Mouse (Mus musculus) granulocyte monocyte progenitor cell, adult 5-6 weeks (primary cell): ENCODE measurements around the gene Syndig1l. TPM values are rescaled to one million over a fixed set of nuclear protein-coding genes. Genes with fewer than 3 reads are reported as not detected.

Source experiments
- ATAC-seq: replicated peaks from 2 replicates; pipeline ENCODE4 v1.8.0; 2016; ENCODE audit warnings: mild to moderate bottlenecking, moderate TSS enrichment, inconsistent platforms; ENCODE audit not compliant: poor library complexity, severe bottlenecking
- total RNA-seq, 2 experiments: library from RNA; stranded (forward) in 1 of 2; stranded (reverse) in 1 of 2; fragments of 200-712, 200-1000 nt in 1 of 2; fragments of >200 nt in 1 of 2; fragmentation: Nextera tagmentation in 1 of 2; gene quantifications; 2 replicates each; pipeline ENCODE4 v1.2.3; 2014 to 2017

Syndig1l gene
- total RNA-seq (2014; fragmentation: Nextera tagmentation) = not detected in 2 replicates
- total RNA-seq (2017) = not detected in 2 replicates

DNA sequence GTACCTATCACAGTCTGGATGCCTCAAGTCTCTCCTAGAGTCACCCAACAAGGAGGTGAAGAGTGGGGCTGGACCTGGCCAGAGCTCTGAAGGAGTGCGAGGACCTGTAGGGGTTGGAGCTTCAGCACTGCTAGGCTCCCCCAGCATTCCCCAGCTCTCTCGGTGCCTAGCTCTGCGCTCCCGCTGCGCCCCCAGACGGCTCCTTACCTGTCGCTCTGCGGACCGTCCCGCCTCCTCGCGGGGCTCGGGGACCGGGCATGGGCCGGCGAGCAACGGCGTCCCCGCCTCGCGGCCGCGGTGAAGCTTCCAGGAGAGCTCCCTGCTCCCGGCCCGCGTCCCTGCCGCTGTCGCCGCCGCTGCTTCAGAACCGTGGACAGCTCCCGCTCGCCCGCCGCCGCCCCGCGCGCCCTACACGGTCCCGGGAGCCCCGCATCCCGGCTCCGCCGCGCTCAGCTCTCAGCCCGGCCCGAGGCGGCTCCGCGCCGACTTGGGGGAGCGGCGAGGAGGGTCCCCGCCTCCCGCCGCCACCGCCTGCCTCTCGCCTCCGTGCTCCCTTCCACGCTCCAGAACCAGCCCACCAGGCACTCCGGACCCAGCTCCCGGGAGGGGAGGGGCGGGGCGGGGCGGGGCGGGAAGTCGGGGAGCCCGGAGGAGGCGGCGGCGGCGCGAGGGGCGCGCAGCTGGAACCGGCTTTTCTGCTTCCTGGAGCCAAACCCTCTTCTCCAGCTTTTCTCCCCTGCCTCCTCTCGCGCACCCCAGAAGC is at the start of gene Syndig1l:
Syndig1l (minus strand) TSS at position 513 of the 763 bp plus-strand sequence.
- peak; percentile 91 for ATAC-seq

DNA sequence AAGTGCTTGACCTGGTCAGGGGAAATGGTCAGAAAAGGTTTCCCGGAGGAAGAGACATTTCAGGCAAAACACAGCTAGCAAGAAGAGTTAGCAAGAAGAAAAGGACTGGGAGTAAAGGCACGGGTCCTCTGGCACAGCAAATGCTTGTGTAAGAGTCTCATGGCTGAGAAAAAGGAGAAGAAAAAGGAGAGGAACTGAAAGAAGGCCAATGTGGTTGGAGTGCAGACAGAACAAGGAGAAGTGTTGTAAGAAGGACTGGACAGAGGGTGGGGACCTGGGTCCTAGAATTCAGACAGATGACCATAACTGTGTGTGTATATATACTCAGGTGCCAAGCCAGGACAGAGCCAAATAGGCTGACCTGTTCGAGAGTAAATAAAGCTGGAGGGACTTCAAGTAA is 49.5 kb upstream of the Syndig1l start:
- peak; percentile 74 for ATAC-seq

GRCm38 (mm10) chr12:84745700-84746099 is 47.1 kb upstream of the Syndig1l start:
- ATAC-seq = no peak

DNA sequence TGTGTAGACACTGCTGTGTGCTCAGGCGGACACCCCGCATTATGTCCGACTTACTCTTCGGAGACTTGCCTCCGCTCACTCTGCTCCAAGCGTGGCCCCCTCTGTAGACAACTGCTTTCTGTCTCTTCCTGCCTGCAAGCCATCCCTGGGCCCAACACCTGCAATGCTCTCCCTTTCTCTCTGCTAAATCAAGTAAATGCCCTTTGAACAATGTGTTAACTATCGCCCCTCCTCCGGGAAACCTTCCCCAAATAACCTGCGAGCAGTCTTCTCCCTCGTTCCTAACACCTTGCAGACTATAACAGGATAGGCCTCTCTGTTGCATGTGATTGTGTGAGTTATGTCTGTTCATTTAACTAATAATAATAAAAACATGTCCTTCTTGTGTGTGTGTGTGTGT is 44.9 kb upstream of the Syndig1l start:
- no peak for ATAC-seq

GRCm38 (mm10) chr12:84733366-84733765 is 34.7 kb upstream of the Syndig1l start:
- no peak for ATAC-seq

GRCm38 (mm10) chr12:84728421-84728820 is 29.8 kb upstream of the Syndig1l start:
- no peak for ATAC-seq

- no peak for ATAC-seq
Observed at GRCm38 (mm10) chr12:84727434-84727833, 28.8 kb upstream of the Syndig1l start.

- ATAC-seq = no peak
Observed at GRCm38 (mm10) chr12:84726986-84727385, 28.4 kb upstream of the Syndig1l start.

DNA sequence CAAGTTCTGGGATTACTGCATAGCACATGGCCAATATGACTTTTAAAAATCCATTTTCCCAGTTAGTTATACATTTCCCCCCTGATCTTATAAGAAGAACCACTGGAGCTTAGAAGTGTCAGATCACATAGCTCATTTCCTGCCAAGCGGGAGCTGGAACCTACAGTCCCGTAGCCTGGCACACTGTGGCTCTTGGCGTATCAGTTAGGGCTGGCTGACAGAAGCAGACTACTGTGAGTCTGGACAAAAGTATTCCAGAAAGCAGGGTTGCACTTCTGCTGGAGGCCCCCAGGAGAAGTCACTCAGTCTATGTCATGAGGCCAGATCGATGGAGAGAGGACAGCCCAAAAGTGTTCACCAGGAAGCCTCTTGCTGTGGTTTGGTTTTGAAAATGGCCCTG is 27.8 kb upstream of the Syndig1l start:
- ATAC-seq = no peak

GRCm38 (mm10) chr12:84718462-84719244 is 20.0 kb upstream of the Syndig1l start:
- no peak for ATAC-seq

DNA sequence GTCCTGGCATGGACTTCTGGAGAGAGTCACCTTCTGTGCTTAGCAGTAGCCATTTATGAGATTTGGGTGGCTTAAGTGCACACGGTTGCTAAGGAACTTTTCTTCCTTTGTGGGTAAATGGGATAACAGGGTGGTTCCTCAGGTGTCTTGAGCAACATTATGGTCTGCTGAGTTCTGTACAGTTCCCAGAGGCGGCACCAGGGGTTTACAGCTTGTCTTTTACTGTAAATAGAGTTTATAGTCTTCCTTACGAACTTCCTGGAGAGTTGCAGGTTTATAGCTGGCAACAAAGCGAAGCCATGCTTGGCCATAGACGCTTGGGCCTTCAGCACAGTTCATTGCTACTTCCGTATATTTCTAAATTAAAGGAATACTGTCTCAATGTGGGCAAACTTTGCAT is 15.9 kb upstream of the Syndig1l start:
- no peak for ATAC-seq

- ATAC-seq = no peak
Observed at GRCm38 (mm10) chr12:84709842-84710439, 11.3 kb upstream of the Syndig1l start.

DNA sequence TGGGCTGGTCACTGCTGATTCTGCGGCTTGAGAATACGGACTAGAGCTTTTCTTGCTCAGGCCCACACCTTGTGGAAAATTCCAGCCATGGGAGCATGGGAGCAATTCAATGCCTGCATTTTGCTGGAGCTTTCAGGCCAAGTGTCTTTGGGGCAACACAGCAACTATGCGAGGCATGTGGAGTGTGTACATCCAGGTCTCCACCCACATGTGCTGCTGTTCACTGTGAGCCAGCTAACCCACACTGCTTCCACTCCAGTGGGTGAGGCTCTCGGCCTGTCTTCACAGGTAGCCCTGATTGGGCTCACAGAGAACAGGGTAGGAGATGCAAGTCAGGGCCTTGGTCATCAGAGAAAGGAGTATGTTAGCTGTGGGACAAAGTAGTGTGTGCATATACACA is 9.2 kb upstream of the Syndig1l start:
- ATAC-seq = no peak

DNA sequence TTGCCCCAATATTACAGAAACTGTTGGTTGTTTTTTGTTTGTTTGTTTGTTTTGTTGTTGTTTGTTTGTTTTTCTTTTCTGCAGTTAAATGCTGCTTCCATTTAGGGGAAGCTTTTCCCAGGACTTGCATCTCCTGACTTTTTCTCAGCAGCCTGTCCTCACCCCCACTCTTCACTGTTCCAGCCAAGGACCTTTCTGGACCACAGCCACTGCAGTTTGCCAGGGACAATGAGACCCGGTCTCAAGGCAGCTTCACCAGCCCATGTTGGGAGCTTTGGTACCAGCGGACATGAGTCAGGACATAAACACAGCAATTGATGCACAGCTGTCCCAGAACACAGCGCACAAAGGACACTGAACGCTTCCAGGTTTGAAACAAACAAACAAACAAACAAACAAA is 8.3 kb upstream of the Syndig1l start:
- no peak for ATAC-seq

- no peak for ATAC-seq
Observed at GRCm38 (mm10) chr12:84702586-84702985, 4.0 kb upstream of the Syndig1l start.

GRCm38 (mm10) chr12:84692141-84692540 is 6.5 kb downstream of the Syndig1l start:
- no peak for ATAC-seq

- no peak for ATAC-seq
Observed at GRCm38 (mm10) chr12:84691347-84691746, 7.3 kb downstream of the Syndig1l start.

DNA sequence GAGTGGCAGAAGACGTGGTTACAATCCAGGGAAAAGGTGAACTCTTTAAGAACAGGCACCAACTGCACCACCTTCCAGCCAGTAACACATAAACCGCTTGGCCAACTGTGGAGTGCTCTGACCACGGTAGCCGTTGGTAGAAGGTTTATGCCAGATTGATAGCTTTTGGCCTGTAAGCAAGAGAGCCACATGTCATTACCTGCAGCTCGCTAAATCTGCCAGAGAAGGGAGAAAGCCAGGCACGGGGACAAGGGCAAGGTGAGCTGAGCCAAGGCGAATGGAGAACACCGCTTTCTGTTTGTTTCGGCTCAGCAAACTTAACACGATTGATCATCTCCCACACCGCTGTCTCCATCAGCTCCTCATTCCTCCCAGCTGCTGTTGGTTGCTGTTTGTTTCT is 9.6 kb downstream of the Syndig1l start:
- ATAC-seq = no peak

DNA sequence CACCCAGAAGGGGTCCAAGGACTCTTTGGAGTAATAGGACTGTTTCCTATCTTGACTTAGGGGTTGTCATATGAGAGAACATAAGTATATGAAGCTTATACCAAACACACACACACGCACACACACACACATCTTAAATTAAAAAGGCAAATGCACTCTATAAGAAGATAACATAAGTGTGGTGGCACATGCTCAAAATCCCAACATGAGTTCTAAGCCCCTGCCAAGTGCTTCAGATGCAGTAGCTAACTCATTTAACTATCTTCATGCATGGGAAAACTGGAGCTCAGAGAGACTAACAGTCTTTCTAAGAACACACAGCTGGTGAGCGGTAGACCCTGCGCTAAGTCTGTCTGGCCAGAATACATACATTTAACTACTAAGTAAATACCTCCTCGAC is 11.1 kb downstream of the Syndig1l start:
- ATAC-seq = no peak

- no peak for ATAC-seq
Observed at GRCm38 (mm10) chr12:84686176-84686575, 12.5 kb downstream of the Syndig1l start.

DNA sequence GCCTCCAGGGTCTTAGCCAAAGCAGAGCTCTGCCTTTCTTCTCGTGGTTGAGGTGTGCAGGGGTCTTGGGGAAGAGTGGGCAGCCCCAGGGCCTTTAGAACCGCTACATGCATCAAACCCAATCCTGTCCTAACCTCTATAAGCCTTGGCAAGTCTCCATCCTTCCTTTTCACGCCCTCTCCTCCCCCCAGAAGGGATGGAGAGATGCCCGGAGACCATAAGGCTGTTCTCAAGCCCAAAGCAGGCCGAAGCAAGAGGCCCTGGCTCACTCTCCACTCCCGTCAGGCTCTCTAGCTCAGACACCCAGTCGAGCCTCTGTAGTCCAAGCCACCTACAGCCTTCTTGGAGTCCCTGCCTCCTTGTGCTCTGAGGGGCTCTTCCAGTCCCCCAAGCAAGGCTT is 14.1 kb downstream of the Syndig1l start:
- ATAC-seq = no peak
